Mouse (Mus musculus) stomach, embryonic 15.5 days (tissue): ENCODE measurements around the gene Rdh16f1. TPM values are rescaled to one million over a fixed set of nuclear protein-coding genes. Genes with fewer than 3 reads are reported as not detected.
"Not testable (repeated sequence)": the region's sequence is repeated elsewhere in the genome, so short reads cannot be mapped to it uniquely, and the experiment has no call there.

Experiments
- ATAC-seq: fragments of 200-750 bp; cut with Nextera tagmentation; 2 replicates; pipeline ENCODE4 v1.8.0; 2017; ENCODE audit warnings: low read depth, moderate number of reproducible peaks, moderate TSS enrichment; ENCODE audit not compliant: insufficient read depth, low FRiP score
- H3K27ac ChIP-seq: fragments of 300-500 bp; sonication (generic); 2 replicates; pipeline ENCODE4 v1.5.1; 2015; ENCODE audit warnings: mild to moderate bottlenecking, inconsistent platforms
- H3K27me3 ChIP-seq: fragments of 300-500 bp; sonication (generic); replicated peaks from 2 replicates; pipeline ENCODE4 v1.6.1; 2015; ENCODE audit warnings: inconsistent platforms
- H3K36me3 ChIP-seq: fragments of 300-500 bp; sonication (generic); 2 replicates; pipeline ENCODE4 v1.6.1; 2015; ENCODE audit warnings: inconsistent platforms
- H3K4me1 ChIP-seq: fragments of 300-500 bp; sonication (generic); 2 replicates; pipeline ENCODE4 v1.6.1; 2015; ENCODE audit warnings: inconsistent platforms
- H3K4me2 ChIP-seq: fragments of 300-500 bp; sonication (generic); 2 replicates; pipeline ENCODE4 v1.6.1; 2015; ENCODE audit warnings: mild to moderate bottlenecking, inconsistent platforms
- H3K4me3 ChIP-seq: fragments of 300-500 bp; sonication (generic); replicated peaks from 2 replicates; pipeline ENCODE4 v1.5.1; 2015; ENCODE audit warnings: inconsistent platforms
- H3K9ac ChIP-seq: fragments of 300-500 bp; sonication (generic); 2 replicates; pipeline ENCODE4 v1.6.1; 2015; ENCODE audit warnings: inconsistent platforms
- H3K9me3 ChIP-seq: fragments of 300-500 bp; sonication (generic); 2 replicates; pipeline ENCODE4 v1.6.1; 2016; ENCODE audit warnings: inconsistent platforms
- WGBS: fragments of 180-500 bp; shearing (Covaris S2); methylation state at CpG from one replicate; pipeline ENCODE4 v1.1.7; 2015; 5-methylcytosine and 5-hydroxymethylcytosine counted together
- polyA plus RNA-seq: library from polyadenylated mRNA; unstranded; fragments of >200 nt; fragmentation: Nextera tagmentation; extraction: Ambion mirVana; gene quantifications from 2 replicates; pipeline ENCODE4 v1.2.1, GENCODE M21; 2015

Rdh16f1 gene
- polyA plus RNA-seq, 1 experiment from 2014 or later: not detected

GRCm38 (mm10) chr10:127751548-127751947, 8.0 kb upstream of the Rdh16f1 start, which contains the start of gene Gpr182:
Gpr182 (minus strand) TSS chr10:127751732.
- H3K27me3 ChIP-seq: no peaks in the 10 kb centered on the region
- peaks cover 13% of the 10 kb centered on the region for H3K4me1 ChIP-seq
- no peak for ATAC-seq
- H3K4me2 ChIP-seq: peak within 1 kb of the TSS; percentile 38
- no peak within 1 kb of the TSS for H3K4me3 ChIP-seq
- H3K9ac ChIP-seq: no peak within 1 kb of the TSS
- peaks cover 10% of the 10 kb centered on the region; the same call in 1 of the 2 replicates for H3K36me3 ChIP-seq
- 44% methylated on average over 8 of the region's 8 CpGs for WGBS
- no peak within 1 kb of the TSS for H3K27ac ChIP-seq
- no peaks in the 10 kb centered on the region for H3K9me3 ChIP-seq

DNA sequence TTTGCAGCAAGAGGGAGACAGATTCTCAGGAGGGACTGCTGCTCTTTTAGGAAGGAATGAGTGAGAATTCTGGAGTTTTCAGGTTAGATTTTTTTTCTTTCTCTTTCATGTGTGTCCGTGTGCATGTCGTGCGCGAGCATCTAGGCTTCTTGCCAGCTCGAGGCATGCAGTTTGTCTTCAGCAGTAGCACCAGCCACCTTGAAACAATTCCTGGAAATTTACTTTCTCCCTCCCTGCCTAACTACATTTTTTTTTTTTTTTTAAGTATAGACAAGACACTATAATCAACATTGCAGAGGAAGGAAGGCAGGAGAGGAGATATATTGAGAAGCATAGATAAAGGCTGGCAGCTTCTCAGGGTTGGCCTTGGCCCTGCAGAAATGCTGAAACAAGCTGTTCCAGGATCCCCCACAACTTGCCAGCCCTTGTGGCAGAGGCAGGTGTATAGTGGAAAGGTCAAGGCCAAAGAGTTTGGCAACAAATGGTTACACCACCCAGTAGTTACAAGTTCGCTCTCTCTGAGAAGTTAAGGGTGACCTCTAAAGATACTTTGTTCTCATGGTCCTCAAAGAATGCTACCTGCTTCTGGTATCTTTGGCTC, 4.9 kb upstream of the Rdh16f1 start:
- Histone ChIP-seq H3K4me1 (peaks cover 5% of the 10 kb centered on the region; the same call in 1 of the 2 replicates), H3K9ac (no peak overlapping the region), H3K36me3 (no peaks in the 10 kb centered on the region), H3K9me3 (no peaks in the 10 kb centered on the region), H3K27ac (no peak overlapping the region), H3K4me3 (no peak overlapping the region), H3K4me2 (no peak overlapping the region), H3K27me3 (no peaks in the 10 kb centered on the region)
- 62% methylated on average over 6 of the region's 6 CpGs for WGBS
- no peak for ATAC-seq

GRCm38 (mm10) chr10:127755246-127755645, 4.3 kb upstream of the Rdh16f1 start:
- Histone ChIP-seq H3K9me3 (no peaks in the 10 kb centered on the region), H3K27me3 (no peaks in the 10 kb centered on the region), H3K9ac (no peak overlapping the region), H3K36me3 (no peaks in the 10 kb centered on the region), H3K27ac (no peak overlapping the region), H3K4me1 (0 out of 2 replicates have a peak, but pooled peaks cover 2% of the 10 kb centered on the region), H3K4me3 (no peak overlapping the region), H3K4me2 (no peak overlapping the region)
- ATAC-seq: no peak
- 52% methylated on average over 3 of the region's 3 CpGs for WGBS

- Histone ChIP-seq H3K9me3 (no peaks in the 10 kb centered on the region), H3K4me2 (peak overlapping the region; percentile 51), H3K9ac (no peak overlapping the region; the same call in 1 of the 2 replicates), H3K36me3 (no peaks in the 10 kb centered on the region), H3K4me3 (peak overlapping the region; percentile 21; the same call in 1 of the 2 replicates), H3K4me1 (no peaks in the 10 kb centered on the region), H3K27ac (0 out of 2 replicates have a peak overlapping the region, but pooled peaks have one; percentile 1), H3K27me3 (no peaks in the 10 kb centered on the region)
- WGBS: 26% methylated on average over 17 of the region's 18 CpGs
- no peak for ATAC-seq
Observed at GRCm38 (mm10) chr10:127755770-127756468, 3.7 kb upstream of the Rdh16f1 start.

- H3K4me2 ChIP-seq, H3K36me3 ChIP-seq, H3K9me3 ChIP-seq, H3K27ac ChIP-seq, ATAC-seq, H3K4me3 ChIP-seq, H3K4me1 ChIP-seq, H3K9ac ChIP-seq, H3K27me3 ChIP-seq: not testable (repeated sequence)
- WGBS: 89% methylated on average over 10 of the region's 10 CpGs
Observed at GRCm38 (mm10) chr10:127762926-127763325, 3.3 kb downstream of the Rdh16f1 start.

DNA sequence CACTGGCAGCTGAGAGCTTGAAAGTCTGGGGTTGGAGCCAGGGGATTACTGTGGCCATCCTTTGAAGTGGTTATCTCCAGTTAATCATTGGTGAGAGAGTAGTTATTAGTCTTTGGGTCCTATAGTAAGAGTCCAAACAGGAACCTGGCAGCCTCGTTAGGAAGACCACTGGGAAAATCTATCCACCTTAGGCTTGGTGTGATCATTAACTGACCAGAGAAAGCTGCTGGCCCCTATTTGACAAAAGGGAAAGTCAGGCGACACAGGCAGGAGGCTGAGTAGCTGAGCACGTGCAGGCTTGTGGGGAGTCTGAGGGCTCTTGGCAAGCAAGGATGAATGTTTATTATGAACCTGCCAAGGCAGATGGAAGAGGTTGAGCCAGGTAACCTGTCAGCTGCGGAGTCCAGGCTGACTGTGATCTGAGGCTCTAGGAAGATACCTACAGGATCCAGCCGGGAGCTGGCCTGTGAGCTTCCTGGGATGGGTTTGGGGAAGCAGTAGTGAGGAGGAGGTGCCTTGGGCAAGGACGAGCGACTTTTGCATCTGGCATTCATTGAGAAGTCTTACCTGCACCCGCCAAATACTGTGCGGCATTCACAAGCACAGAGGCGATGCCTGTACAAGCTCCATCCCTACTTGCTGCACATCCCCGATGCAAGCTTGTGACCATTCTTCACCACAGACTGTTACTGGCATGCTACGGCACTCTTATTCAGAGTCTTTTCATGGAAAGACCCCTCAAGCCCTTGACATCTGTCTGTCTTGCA, 4.5 kb downstream of the Rdh16f1 start:
- peak; percentile 60; the same call in 1 of the 2 replicates for ATAC-seq
- no peak overlapping the region for H3K27ac ChIP-seq

DNA sequence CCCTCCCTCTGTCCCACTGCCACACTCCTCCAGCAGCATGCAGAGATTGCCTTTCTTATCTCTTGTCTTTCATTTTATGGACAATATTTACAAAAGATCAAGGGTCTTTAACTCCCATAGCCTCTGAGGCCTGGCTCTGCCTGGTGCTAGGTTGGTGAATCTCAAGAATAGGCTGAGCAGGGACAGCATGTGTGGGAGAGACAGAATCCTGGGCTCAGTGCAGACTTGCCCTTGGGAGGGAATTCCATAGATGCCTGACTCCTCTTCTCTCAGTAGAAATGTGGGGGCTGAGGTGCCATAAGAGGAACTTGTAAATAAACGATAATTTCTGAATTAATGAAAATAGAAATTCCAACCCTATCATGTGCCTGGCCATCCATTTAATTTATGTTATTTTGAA, 7.0 kb downstream of the Rdh16f1 start:
- no peak overlapping the region for H3K4me2 ChIP-seq
- H3K27ac ChIP-seq: no peak overlapping the region
- no peaks in the 10 kb centered on the region for H3K27me3 ChIP-seq
- no peak overlapping the region for H3K4me3 ChIP-seq
- H3K9me3 ChIP-seq: no peaks in the 10 kb centered on the region
- H3K36me3 ChIP-seq: no peaks in the 10 kb centered on the region
- ATAC-seq: no peak
- 0 out of 2 replicates have a peak, but pooled peaks cover 6% of the 10 kb centered on the region for H3K4me1 ChIP-seq
- H3K9ac ChIP-seq: no peak overlapping the region
- WGBS: 78% methylated on average over 1 of the region's 1 CpGs

More for the DNA sequence above, 4.5 kb downstream of the Rdh16f1 start:
- H3K4me1 ChIP-seq: 0 out of 2 replicates have a peak, but pooled peaks cover 6% of the 10 kb centered on the region
- no peaks in the 10 kb centered on the region for H3K27me3 ChIP-seq
- no peak overlapping the region for H3K4me2 ChIP-seq
- H3K36me3 ChIP-seq: no peaks in the 10 kb centered on the region
- H3K9me3 ChIP-seq: no peaks in the 10 kb centered on the region
- 45% methylated on average over 12 of the region's 12 CpGs for WGBS
- no peak overlapping the region for H3K9ac ChIP-seq
- H3K4me3 ChIP-seq: no peak overlapping the region

DNA sequence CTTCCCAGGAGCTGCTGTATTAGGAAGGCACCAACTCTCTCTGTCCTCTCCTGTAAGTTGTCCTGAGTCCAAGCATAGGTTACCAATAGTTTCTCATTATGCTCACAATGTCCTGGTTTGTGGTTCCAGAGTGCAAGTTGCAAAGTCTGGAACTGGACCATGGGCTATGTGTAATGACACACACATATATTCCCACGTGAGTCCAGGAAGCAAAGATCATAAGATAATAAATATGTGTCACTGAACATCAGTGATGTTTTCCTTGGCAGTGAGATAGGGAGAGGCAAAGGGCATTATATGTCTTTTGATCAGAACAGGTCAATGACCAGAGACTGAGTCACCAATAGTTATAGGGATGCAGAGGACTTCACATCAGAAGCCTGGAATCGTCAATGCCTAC, 16.4 kb downstream of the Rdh16f1 start, which contains the start of gene Rdh9:
TSS of gene Rdh9 (plus strand) at position 376 of the 400 bp plus-strand sequence.
- Histone ChIP-seq H3K4me2 (no peak within 1 kb of the TSS), H3K4me3 (no peak within 1 kb of the TSS), H3K27me3 (no peaks in the 10 kb centered on the region), H3K36me3 (no peaks in the 10 kb centered on the region), H3K9ac (no peak within 1 kb of the TSS), H3K27ac (no peak within 1 kb of the TSS), H3K4me1 (no peaks in the 10 kb centered on the region), H3K9me3 (no peaks in the 10 kb centered on the region)
- 75% methylated on average over 2 of the region's 2 CpGs for whole genome bisulfite sequencing
- no peak for ATAC-seq

DNA sequence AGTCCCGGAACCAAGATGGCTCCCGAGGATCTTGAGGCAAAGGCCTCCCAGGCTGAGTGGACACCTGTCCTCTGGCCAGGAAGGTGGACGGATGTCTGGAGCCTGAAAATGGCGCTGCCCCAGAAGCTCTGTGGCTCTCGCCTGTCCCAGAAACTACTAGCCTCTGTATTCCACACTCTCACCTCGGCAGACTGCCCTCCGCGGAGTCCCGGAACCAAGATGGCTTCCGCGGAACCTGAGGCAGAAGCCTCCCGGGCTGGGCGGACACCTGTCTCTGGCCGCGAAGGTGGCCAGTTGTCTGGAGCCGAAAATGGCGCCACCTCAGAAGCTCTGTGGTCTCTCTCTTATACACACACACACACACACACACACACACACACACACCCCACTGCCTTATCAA, 22.7 kb downstream of the Rdh16f1 start:
- not testable (repeated sequence) for H3K4me2 ChIP-seq, H3K27me3 ChIP-seq, H3K9me3 ChIP-seq, ATAC-seq, H3K4me3 ChIP-seq, H3K9ac ChIP-seq, H3K27ac ChIP-seq, H3K36me3 ChIP-seq, H3K4me1 ChIP-seq
- 94% methylated on average over 17 of the region's 17 CpGs for WGBS

GRCm38 (mm10) chr10:127785411-127785810, 25.8 kb downstream of the Rdh16f1 start:
- not testable (repeated sequence) for H3K4me2 ChIP-seq, H3K4me1 ChIP-seq, H3K9ac ChIP-seq, H3K9me3 ChIP-seq, H3K4me3 ChIP-seq, ATAC-seq, H3K27ac ChIP-seq, H3K27me3 ChIP-seq, H3K36me3 ChIP-seq
- WGBS: 84% methylated on average over 1 of the region's 1 CpGs

- no peak overlapping the region for H3K27ac ChIP-seq
- no peaks in the 10 kb centered on the region for H3K4me1 ChIP-seq
- no peaks in the 10 kb centered on the region for H3K27me3 ChIP-seq
- ATAC-seq: no peak
- WGBS: 69% methylated on average over 1 of the region's 1 CpGs
- H3K4me2 ChIP-seq: no peak overlapping the region
- H3K9me3 ChIP-seq: no peaks in the 10 kb centered on the region
- H3K9ac ChIP-seq: no peak overlapping the region
- no peaks in the 10 kb centered on the region for H3K36me3 ChIP-seq
- no peak overlapping the region for H3K4me3 ChIP-seq
Observed at GRCm38 (mm10) chr10:127799295-127799694, 39.7 kb downstream of the Rdh16f1 start.

DNA sequence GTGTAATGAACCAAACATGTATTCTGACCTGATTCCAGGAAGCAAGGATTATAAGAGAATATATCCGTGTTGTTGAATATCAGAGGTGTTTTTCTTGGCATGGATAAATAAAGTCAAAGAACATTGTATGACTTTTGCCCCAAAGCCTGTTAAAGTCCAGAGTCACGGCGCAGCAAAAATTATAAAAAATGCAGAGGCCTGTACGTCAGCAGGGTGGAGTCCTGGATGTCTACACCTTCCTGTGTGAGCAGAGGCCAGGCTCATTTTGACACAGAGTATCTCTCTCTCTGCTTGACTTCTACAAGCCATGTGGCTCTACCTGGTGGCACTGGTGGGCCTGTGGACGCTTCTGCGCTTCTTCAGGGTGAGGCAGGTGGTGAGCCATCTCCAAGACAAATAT, 41.3 kb downstream of the Rdh16f1 start, which contains the start of gene Rdh16:
TSS of gene Rdh16 (plus strand) at position 262 of the 400 bp plus-strand sequence.
- H3K9ac ChIP-seq: no peak within 1 kb of the TSS
- no peak within 1 kb of the TSS for H3K4me3 ChIP-seq
- no peak within 1 kb of the TSS for H3K4me2 ChIP-seq
- no peak within 1 kb of the TSS for H3K27ac ChIP-seq
- H3K27me3 ChIP-seq: no peaks in the 10 kb centered on the region
- H3K4me1 ChIP-seq: no peaks in the 10 kb centered on the region
- 85% methylated on average over 6 of the region's 6 CpGs for WGBS
- ATAC-seq: no peak
- no peaks in the 10 kb centered on the region for H3K9me3 ChIP-seq
- H3K36me3 ChIP-seq: no peaks in the 10 kb centered on the region
